Mouse (Mus musculus) T-helper 17 cell (primary cell): ENCODE measurements around the gene Sar1b.
"Not testable (repeated sequence)": the region's sequence is repeated elsewhere in the genome, so short reads cannot be mapped to it uniquely, and the experiment has no call there.

Source experiments
- in situ Hi-C, 2 experiments: fragments of 300-600 bp; cut with MboI, MseI; formaldehyde crosslinking; loops; 1 replicate in 1 of 2; 2 replicates in 1 of 2; pipeline ENCODE4 v1.15.1; 2025; ENCODE audit warnings: high pct_unique_total_duplicates in 2 of 2

Sar1b gene

DNA sequence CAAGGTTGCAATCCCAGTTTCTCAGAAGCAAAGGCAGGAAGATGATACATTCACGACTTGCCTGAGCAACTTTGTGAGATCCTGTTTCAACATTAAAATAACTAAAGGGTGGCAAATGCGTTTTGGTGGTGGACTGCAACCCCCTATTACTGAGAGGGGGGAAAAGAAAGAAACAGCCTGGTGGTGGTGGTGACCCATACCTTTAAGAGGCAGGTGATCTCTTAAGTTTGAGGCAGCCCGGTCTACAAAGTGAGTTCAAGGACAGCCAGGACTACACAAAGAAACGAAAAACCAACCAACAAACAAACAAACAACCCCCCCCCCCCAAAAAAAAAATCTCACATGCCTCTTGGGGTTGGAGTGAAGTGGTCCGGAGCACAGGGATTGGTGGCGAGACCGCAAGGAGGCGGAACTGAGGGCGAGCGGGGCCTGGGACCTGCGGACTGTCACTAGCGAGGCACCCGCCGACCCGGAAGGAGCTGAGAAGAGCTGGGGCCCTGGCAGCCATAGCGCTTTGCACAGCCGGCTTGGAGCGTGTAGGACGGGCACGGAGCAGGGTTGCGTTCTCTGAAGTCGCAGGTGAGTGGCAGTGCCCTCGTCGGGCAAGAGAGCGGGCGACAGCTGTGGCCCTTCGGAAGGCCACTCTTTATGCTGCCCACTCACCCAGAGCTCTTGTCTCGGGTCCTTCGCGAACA lies at the start of gene Sar1b, which contains the start of gene Sec24a:
Gene Sar1b, plus strand, starts transcription at position 475 of the 695 bp plus-strand sequence.
Gene Sec24a, minus strand, starts transcription at position 422 of the 695 bp plus-strand sequence.
- in situ Hi-C loops, result no loop called here

- in situ Hi-C loops, result loop anchor here in 1 of 2 experiments (10.0 to 25.0 kb wide), 2 partner anchors 1134 to 1566 kb away; no protein-coding TSS in a partner anchor
Observed at GRCm38 (mm10) chr11:51721066-51721465, 42.4 kb upstream of the Sar1b start.

- in situ Hi-C loops, result no loop called here
Observed at GRCm38 (mm10) chr11:51732883-51733282, 30.6 kb upstream of the Sar1b start.

- in situ Hi-C loops, result not testable (repeated sequence)
Observed at GRCm38 (mm10) chr11:51734218-51734617, 29.3 kb upstream of the Sar1b start.

GRCm38 (mm10) chr11:51738651-51739403 lies 24.7 kb upstream of the Sar1b start:
- in situ Hi-C loops, result loop anchor here in 1 of 2 experiments (5.0 kb wide), 1 partner anchor 48 kb away; no protein-coding TSS in a partner anchor

- in situ Hi-C loops, result loop anchor here in 1 of 2 experiments (5.0 kb wide), 1 partner anchor 47 kb away; no protein-coding TSS in a partner anchor
Observed at GRCm38 (mm10) chr11:51740701-51741100, 22.8 kb upstream of the Sar1b start.

DNA sequence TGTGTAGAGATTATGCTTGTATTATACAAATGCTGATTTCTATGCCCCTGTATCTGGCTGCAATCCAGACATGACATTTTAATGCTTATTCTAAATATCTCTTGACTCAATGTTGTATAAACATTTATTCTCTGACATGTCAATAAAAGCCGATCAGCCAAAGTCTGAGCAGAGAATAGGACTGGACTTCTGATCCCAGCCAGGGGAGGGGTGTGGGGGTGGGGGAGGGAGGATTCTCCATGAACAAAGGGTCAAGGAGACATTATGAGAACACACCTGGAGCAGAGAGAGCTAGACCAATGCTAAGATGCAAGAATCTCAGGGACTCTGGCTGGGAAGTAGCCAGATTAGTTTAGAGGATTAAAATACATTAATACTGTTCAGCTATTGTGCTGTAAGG lies 17.4 kb upstream of the Sar1b start:
- in situ Hi-C loops, result no loop called here

DNA sequence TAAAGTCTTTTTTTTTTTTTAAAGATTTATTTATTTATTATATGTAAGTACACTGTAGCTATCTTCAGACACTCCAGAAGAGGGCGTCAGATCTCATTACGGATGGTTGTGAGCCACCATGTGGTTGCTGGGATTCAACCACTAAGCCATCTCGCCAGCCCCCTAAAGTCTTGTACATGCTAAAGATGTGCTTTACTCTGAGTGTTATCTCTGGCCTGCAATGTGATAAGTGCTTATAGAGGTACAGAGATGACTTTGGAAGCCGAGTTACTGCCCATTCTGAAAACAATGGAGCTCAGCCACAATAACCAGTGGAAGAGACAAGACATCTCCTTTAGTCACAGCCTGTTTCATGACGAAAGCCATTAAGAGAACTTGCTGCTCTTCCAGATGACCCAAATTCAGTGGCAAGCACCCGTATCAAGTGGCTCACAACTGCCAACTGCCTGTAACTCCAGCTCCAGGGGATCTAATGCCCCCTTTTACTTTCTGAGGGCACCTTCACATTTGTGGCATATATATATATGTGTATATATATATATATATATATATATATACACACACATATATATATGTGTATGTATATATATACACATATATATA lies 11.8 kb upstream of the Sar1b start:
- in situ Hi-C loops, result not testable (repeated sequence)

- in situ Hi-C loops, result no loop called here
Observed at GRCm38 (mm10) chr11:51755621-51756311, 7.7 kb upstream of the Sar1b start.

DNA sequence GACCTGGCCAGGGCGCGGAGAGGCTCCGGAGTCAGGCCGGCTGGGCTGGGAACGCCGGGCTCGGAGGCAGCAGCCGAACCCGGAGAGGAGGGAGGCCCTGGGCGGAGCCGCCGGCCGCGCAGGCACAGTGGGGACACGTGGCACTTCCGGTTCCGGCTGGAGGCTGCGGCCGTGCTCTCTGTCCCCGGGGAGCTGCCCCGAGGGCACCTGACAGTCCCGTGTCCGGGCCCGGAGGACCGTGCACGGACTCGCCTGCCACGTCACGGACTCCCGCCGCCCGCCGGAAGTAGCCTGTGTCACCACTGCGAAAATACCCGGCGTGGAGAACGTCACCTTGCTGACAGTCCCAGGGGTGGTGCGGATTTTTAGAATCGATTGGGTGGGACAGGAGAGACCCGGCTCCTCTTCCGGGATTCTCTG lies 7.1 kb upstream of the Sar1b start:
- in situ Hi-C loops, result no loop called here

GRCm38 (mm10) chr11:51757023-51757422 lies 6.5 kb upstream of the Sar1b start:
- in situ Hi-C loops, result no loop called here

GRCm38 (mm10) chr11:51757625-51758024 lies 5.9 kb upstream of the Sar1b start:
- in situ Hi-C loops, result no loop called here

DNA sequence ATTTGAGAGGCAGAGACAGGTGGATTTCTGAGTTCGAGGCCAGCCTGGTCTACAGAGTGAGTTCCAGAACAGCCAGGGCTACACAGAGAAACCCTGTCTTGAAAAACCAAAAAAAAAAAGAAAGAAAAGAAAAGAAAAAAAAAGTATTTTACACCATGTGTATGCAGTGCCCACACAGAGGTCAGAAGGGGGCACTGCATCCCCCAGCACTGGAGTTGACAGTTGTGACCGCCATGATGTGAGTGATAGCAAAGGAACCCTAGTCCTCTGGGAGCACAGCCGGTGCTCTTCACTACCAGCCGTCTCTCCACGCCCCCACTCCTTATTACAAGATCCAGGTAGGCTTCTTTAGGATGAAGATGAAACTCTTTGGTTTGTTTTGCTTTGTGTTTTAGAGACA lies 5.3 kb upstream of the Sar1b start:
- in situ Hi-C loops, result not testable (repeated sequence)

DNA sequence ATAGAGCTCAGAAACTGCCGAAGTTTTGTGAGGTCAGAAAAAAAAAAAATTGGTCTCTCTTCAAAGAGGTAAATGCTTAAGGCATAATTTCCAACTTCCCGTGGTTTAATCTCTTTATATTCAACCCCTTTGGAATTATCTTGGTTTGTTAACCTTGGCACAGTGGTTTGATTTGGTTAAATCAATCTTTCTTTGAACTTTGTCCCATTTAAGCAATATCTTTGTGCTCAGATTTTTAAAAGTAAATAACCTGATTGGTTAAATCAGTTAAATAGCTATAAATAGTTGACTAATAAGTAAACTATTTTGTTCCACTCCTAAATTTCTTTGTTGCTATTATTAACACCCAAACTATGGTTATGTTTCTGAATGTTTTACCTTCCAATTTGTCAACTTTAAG lies 4.2 kb upstream of the Sar1b start:
- in situ Hi-C loops, result no loop called here

DNA sequence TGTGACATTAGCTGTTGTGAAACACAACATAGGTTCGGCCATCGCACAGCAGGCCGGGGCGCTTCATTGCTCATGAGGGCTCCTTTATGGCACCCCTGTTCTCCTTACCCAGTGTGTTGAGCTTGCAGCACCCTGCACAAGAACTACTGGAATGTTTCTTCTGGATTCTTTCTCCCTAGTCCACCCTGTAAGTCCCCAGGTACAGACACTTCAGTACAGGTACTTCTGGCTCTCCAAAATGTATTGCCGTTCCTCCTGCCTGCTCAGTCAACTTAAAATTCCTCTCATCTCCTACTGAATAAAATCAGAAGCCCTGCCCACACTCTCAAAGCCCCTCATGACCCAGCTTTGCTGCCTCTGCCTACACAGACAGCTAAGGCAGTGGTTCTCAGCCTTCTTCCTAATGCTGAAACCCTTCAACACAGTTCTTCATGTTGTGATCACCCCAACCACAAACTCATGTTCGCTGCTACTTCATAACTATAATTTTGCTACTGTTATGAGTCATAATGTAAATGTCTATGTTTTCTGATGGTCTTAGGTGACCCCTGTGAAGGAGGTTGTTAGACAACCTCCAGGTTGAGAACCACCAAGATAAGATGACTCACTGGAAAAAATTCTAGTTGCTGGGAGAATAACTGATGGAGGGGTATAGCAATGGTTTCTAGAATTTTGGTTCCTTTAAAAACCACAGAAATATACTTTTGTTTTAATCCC lies 3.4 kb upstream of the Sar1b start:
- in situ Hi-C loops, result no loop called here

GRCm38 (mm10) chr11:51761241-51761640 lies 2.2 kb upstream of the Sar1b start:
- in situ Hi-C loops, result no loop called here

GRCm38 (mm10) chr11:51763955-51764354 lies 468 bp downstream of the Sar1b start:
- in situ Hi-C loops, result no loop called here

DNA sequence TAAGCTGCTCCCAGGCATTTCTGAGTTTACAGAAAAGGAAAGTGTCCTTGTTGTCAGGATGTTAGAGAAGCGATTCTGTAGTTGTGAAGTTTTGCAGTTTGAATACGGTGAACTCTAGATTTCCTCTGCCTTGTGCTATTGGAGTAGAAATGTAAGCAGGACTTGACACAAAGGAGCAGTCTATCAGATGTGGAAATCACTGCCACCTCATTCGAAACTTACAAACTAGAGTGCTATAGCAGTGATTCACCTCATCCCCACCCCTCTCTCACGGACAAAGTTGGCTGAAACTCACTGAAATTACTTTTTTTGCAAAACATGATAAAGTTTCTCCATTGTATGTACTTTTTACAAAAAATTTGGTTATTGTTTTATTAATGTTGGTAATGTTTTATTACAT lies 1.3 kb downstream of the Sar1b start:
- in situ Hi-C loops, result no loop called here

DNA sequence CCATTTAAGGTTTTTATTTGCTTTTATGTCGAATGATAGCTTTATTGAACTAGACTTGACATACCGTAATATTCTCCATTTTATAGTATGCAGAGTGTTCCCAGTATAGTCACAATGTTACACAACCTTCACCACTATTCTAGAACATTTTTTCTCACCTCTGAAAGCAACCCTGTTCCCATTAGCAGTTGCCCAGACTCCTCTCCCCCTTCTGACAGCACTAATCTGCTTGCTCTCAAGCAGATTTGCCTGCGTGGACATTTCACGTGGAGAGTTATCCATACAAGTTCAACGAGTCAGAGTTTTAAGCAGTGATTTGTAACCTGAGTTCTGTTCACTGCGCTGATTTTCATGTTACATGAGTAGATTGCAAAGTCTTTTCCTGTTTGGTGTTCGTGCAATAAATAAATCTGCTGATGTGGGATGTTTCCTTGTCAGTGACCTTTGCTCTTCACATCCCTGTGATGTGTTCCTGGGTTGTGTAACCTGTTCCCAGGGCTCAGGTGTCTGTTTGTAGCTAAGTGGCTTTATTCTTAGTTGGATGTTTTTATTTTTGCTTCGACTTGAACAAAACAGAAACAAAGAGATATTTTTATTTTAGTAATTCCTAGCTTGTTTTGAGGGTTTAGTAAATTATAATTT lies 4.2 kb downstream of the Sar1b start:
- in situ Hi-C loops, result no loop called here

GRCm38 (mm10) chr11:51768296-51768695 lies 4.8 kb downstream of the Sar1b start:
- in situ Hi-C loops, result no loop called here
